Mouse (Mus musculus) kidney, adult 2 months (tissue): ENCODE measurements around the gene Zcchc13. TPM values are rescaled to one million over a fixed set of nuclear protein-coding genes. Genes with fewer than 3 reads are reported as not detected.

Experiments
- DNase-seq: peaks from one replicate; pipeline ENCODE4 v3.0.0; 2021
- H3K27ac ChIP-seq: fragments of 200-500 bp; 2 replicates; pipeline ENCODE4 v1.5.1; 2012; ENCODE audit warnings: low read depth, low read length, control low read depth, inconsistent platforms; ENCODE audit not compliant: insufficient read depth
- H3K27me3 ChIP-seq: fragments of 200-500 bp; replicated peaks from 2 replicates; pipeline ENCODE4 v1.6.1; 2012; ENCODE audit warnings: mild to moderate bottlenecking, moderate library complexity, low read length, inconsistent platforms; ENCODE audit not compliant: control insufficient read depth, insufficient read depth
- H3K36me3 ChIP-seq: fragments of 200-500 bp; 2 replicates; pipeline ENCODE4 v1.6.1; 2012; ENCODE audit warnings: mild to moderate bottlenecking, moderate library complexity, low read length, inconsistent platforms; ENCODE audit not compliant: control insufficient read depth, insufficient read depth
- H3K4me1 ChIP-seq: fragments of 200-500 bp; 2 replicates; pipeline ENCODE4 v1.6.1; 2011; ENCODE audit warnings: low read length; ENCODE audit not compliant: control insufficient read depth, insufficient read depth
- H3K4me3 ChIP-seq: fragments of 200-500 bp; 2 replicates; pipeline ENCODE4 v1.5.1; 2011; ENCODE audit warnings: mild to moderate bottlenecking, low read depth, low read length, control low read depth; ENCODE audit not compliant: insufficient read depth
- CTCF ChIP-seq: fragments of 200-500 bp; conservative IDR thresholded peaks from 2 replicates; pipeline ENCODE4 v1.5.1; 2011; ENCODE audit warnings: low read depth, mild to moderate bottlenecking, control low read depth, low read length, moderate library complexity, mixed read lengths; ENCODE audit not compliant: insufficient read depth, insufficient read length
- POLR2A ChIP-seq: fragments of 200-500 bp; IDR thresholded peaks from one replicate; pipeline ENCODE4 v1.6.1; 2011; ENCODE audit warnings: low read depth, low read length, control low read depth
- WGBS: fragments of 180-500 bp; shearing (Covaris S2); methylation state at CpG from one replicate; pipeline ENCODE4 v1.1.7; 2018; 5-methylcytosine and 5-hydroxymethylcytosine counted together
- polyA plus RNA-seq: library from polyadenylated mRNA; depleted of rRNA; stranded (reverse); fragments of >200 nt; gene quantifications from 2 replicates; pipeline ENCODE4 v1.2.3, GENCODE M21; 2012; rRNA removed

The Zcchc13 gene
- polyA plus RNA-seq, 1 experiment: 0.09 TPM

- TF ChIP-seq CTCF: peak; percentile 53
- no peak for TF ChIP-seq POLR2A
- H3K27ac ChIP-seq: no peak overlapping the region
- H3K4me1 ChIP-seq: no peaks in the 10 kb centered on the region
- 6% methylated on average over 2 of the region's 2 CpGs for WGBS
- DNase-seq: peak; percentile 65
- no peak overlapping the region for H3K4me3 ChIP-seq
- no peaks in the 10 kb centered on the region for H3K27me3 ChIP-seq
- no peaks in the 10 kb centered on the region for H3K36me3 ChIP-seq
These were observed 44.3 kb downstream of the Zcchc13 start for GRCm38 (mm10) chrX:103674674-103675073.

Other genes starting within 250 kb of the Zcchc13 start
- 0.13 and 0.16 TPM in 2 replicates for gene Tsx, start 216.1 kb upstream of the Zcchc13 start, polyA plus RNA-seq
- not detected in 2 replicates for gene Gm26992, start 208.6 kb upstream of the Zcchc13 start, polyA plus RNA-seq
- gene Slc16a2, start 191.4 kb downstream of the Zcchc13 start, polyA plus RNA-seq: 172 and 207 TPM in 2 replicates